Mouse (Mus musculus) layer of hippocampus, postnatal 14 days (tissue): ENCODE results near the gene Exosc7. TPM values are rescaled to one million over a fixed set of nuclear protein-coding genes. Genes with fewer than 3 reads are reported as not detected.
A peak's percentile ranks its signal among the peaks of the same experiment; 100 is the strongest.

Experiments
- DNase-seq, 2 experiments: peaks; one replicate each; pipeline ENCODE4 v3.0.0; 2021 to 2022; ENCODE audit warnings: low spot score in 2 of 2, mixed read lengths in 1 of 2
- total RNA-seq, 2 experiments: library from RNA; stranded (reverse); gene quantifications; 2 replicates each; pipeline ENCODE4 v1.2.3; 2021

Gene Exosc7
- total RNA-seq, 2 experiments from 2014 or later: 35.8 to 38.0 TPM

DNA sequence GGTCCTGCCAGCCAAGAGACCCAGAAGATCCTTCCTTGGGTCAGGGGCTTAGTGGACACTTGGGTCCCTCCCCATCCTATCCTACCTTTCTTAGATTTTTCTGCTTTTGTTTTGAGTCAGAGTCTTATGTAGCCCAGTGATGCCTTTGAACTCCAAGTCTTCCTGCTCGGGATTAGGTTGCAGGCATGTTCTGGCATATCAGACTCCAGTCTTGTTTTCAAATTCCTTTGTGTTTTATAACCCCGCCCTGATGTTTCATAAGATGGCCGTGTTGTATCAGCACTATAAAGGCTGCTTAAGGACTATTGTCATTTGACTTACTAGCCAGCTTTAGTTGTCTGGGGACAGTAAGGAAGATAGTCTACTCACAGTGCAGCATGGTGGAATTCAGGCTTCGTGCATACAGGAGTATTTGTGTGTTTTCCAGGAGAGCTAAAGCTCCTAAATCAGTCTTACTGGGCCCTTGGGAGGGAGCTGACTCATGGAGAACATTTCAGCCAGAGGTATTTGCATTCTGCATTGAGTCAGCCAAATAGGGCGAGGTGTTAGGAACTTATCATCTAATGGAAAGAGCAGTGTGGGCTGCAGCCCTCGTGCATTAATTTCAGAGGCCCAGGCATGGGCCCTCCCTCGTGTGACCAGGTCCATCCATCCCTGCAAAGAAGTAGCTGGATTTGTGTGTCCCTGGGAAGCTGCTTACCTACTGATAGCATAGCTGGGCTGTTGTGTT, 24.1 kb downstream of the Exosc7 start:
- DNase-seq: no peak

DNA sequence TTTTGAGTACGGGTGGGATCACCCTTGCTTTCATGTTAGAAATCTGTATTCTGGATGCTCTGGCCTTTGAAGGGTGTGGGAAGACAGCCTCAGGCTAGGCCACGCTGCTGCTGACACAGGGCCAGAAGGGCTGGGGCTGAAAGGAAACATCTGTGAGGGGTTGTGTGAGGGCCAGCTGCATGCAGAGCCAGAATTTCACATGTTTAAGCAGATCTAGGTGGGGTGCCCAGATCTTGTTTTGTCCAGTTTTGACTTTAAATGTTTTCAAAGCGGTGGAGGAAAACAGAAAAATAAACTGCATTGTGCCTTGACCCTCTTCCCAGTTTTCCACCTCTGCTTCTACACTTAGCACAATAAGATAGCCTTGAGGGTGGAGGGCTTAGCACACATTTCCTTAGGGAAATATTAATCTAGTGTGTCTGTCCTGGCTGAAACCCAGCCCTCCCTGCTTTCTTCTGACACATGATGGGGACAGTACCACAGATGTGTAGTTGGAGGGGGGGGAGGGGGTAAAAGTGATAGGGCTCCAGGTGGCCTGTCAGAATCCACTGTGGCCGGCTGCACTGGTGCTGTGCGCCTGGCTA, 26.0 kb downstream of the Exosc7 start:
- no peak for DNase-seq

DNA sequence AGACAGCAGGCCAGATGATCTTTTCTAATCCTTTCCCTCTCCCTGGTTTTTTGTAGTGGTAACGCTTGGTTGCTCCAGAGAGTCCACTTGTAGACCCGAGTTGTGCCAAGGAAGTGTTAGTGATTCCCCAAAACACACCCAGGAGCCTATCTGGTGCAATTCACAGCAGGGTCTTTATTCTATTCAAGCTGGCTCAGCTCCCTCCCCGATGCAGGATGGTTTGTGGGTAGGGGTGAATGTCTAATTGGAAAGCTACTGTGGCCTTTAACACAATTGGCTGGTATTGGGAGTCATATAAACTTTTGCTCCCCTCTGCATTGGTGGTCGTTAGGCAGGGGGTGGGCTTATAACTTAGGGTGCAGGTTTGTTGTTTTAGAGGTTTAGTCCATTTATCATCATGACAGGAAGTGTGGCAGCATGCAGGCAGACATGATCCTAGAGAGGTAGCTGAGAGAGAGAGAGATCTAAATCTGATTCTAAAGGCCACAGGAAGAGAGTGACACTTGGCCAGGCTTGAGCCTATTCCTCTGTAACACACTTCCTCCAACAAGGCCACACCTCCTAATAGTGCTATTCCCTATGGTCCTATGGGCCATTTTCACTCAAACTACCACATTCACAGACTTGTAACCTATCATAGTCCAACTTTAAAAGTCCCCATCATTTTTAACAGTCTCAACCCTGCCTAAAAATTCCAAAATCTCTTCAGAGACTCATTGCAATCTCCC, 27.0 kb downstream of the Exosc7 start:
- DNase-seq: no peak

GRCm38 (mm10) chr9:123148430-123148829, 35.4 kb downstream of the Exosc7 start:
- DNase-seq: no peak

DNA sequence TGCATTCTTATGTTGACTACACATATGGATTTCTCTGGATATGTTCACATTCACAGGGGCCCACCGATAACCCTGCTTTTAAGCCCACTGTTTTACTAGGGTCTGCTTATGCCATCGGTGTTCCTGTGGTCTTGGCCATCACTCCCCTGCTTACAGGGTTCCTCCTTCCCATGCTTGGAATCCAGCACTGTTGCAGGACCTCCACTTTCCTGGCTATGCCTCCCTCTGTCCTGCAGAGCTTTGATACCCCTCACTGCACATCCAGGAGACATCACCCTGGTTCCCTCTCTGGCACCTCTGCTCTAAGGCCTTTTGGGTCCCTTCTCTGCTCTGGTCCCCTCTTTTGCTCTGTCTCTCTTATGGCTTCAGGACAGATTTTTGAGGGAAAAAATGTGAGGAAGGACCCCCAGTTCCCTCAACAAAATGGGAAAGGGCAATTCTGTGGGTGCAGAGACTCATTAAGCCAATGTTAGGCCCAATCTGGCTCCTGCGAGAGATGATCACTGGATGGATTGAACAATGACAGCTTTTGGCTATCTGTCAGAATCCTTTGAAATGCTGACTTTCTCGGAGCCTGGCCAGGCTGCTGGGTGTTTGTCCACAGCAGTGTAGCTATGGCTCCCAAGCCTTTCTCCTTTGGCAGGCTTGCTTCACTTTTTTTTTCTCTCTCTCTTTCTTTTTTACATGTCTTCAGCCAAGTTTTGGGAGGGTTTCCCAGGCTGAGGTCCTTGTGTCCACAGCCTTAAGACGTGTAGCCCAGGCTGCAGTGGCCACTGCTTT, 37.4 kb downstream of the Exosc7 start, which contains the start of gene Clec3b:
Clec3b (plus strand) TSS at position 706 of the 780 bp plus-strand sequence.
- DNase-seq: peak; percentile 37 to 71

- no peak for DNase-seq
These were observed 38.5 kb downstream of the Exosc7 start for GRCm38 (mm10) chr9:123151561-123151960.

- DNase-seq: no peak
These were observed 39.0 kb downstream of the Exosc7 start for GRCm38 (mm10) chr9:123152026-123152425.

GRCm38 (mm10) chr9:123153121-123153520, 40.1 kb downstream of the Exosc7 start:
- no peak for DNase-seq

DNA sequence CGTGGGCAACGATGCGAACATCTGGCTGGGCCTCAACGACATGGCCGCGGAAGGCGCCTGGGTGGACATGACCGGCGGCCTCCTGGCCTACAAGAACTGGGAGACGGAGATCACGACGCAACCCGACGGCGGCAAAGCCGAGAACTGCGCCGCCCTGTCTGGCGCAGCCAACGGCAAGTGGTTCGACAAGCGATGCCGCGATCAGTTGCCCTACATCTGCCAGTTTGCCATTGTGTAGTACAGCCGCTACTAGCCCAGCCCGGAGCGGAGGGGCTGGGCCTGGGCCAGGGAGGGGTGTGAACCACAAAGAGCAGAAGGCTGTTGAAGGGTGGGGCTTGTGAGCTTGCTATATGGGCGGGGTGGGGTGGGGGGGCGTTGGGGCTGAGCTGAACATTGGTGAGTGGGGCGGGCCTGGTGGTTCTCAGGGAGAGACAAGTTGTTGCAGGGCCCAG, 43.9 kb downstream of the Exosc7 start:
- peak; percentile 50 to 57 for DNase-seq

DNA sequence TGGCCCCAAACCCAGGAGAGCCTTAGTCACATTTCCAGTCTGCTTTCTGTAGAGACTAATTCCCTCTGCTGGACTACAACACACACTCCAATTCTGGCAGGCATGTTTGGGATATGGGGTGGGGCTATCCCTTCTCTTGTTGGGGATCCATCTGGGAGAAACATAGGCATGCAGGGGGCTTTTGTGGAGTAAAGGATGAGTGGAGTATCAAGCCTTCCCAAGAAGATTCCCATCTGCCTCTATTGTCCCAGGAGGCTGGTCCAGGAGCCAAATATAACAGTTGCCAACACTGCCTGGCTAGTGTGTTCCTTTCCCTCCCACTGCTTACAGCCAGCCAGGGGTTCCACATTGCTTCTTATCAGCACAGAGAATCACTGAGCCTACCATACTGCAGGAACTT, 44.7 kb downstream of the Exosc7 start:
- DNase-seq: peak; percentile 17 to 38

- DNase-seq: no peak
These were observed 45.3 kb downstream of the Exosc7 start for GRCm38 (mm10) chr9:123158125-123158836.

DNA sequence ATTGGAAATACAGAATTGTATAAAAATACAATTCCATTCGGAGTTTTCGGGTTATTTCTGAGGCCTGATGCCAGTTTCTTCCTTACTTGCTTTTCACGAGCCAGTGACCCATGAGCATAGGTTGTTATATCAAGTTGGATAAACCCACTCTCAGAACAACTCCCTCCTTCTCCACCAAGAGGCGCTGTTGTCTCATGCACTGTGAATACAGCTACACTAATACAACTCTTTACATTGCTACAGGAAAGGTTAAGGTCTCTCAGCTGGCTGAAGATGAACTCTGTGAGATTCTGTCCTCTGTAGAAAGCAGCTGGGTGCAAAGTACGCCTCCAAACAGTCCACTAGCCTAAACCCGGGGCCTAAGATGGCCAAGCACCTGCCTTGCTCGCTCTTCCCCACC, 46.3 kb downstream of the Exosc7 start:
- peak; percentile 64 to 74 for DNase-seq

DNA sequence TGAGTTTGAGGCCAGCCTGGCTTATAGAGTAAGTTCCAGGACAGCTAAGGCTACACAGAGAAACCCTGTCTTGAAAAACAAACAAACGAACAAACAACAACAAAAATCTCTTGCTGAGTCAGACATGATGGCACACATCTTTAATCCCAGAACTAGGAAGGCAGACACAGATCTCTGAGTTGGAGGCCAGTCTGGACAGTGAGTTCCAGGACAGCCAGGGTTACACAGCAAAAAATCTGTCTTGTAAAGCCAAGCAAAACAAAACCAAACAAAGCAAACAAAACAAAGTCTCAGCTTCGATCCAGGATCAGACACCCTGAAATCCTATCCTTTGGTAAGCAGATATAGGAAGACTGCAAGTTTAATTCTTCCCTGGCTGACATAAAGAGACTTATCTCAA, 48.8 kb downstream of the Exosc7 start:
- no peak for DNase-seq

- DNase-seq: no peak
These were observed 50.1 kb downstream of the Exosc7 start for GRCm38 (mm10) chr9:123162985-123163694.

DNA sequence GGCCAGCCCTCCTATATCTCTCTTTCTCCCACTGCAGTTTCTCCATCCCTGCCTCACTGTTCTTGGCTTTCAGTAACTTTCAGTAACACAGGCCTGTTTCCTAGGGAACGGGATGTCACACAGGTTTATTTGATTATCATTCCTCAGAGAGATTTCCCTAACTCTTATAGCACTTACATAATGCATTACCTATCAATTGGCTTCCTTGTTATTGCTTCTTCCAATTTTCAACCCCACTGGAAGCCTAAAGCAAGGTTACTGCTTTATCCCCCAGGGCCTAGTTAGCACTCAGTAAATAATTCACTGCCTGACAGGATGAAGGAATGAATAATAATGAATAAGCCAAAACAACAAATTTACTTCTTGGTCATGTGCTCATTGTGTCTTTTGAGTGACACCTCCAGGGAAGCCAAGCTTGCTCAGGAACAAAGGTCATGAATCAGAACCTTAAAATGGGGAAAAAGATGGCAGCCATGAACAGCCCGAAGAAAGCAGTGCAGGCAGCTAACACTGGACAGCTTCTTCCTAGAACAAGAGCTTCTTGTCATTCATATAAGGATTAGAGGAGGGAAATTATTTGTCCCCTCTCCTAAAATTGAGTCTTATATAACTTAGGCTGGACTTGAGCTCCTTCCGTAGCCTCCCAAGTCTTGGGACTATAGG, 52.9 kb downstream of the Exosc7 start:
- DNase-seq: no peak

GRCm38 (mm10) chr9:123173760-123174159, 60.7 kb downstream of the Exosc7 start:
- DNase-seq: no peak

GRCm38 (mm10) chr9:123174356-123174755, 61.3 kb downstream of the Exosc7 start:
- DNase-seq: no peak

GRCm38 (mm10) chr9:123177380-123178048, 64.5 kb downstream of the Exosc7 start:
- no peak for DNase-seq

DNA sequence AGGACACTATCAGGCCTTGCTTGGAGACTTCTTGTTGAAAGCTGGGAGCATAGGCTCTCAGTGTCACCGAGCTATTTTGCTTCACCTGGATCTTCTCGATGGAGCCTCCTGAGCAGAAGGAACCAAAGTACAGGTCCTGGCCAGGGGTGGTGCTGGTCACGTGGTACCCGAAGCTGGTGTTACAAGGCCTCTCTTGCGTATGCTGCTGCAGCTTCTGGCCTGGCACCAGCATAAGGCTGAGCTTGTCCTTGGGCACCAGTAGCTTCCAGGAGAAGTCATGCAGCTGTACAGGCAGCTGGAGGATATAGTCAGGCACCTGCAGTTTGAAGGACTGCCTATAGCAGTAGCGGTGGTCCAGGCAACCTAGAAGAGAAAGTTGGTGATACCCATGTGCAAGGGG, 67.0 kb downstream of the Exosc7 start:
- DNase-seq: no peak
